In genomic region chr9:92248773-92249446, GRCm38 (mm10) we compare ENCODE assay signal across 30 mouse cellular contexts. TPM values are rescaled to one million over a fixed set of nuclear protein-coding genes. Genes with fewer than 3 reads are reported as not detected.
DNase-seq lines count a peak whose midpoint lies in the region; ATAC-seq and TF ChIP-seq lines count a peak whose summit lies in the region.
"Had no signal": no experiment of that assay in that cellular context is flagged by ENCODE, and none has a peak within 500 bp of the region (broad histone marks: within the 10 kb centered on the region; RNA-seq: fewer than 3 reads in every experiment).

No protein-coding gene starts in this region.

- peaks cover 18% of the 10 kb centered on the region for H3K4me1 ChIP-seq in embryonic facial prominence, embryonic 12.5 days
- H3K4me1 ChIP-seq in embryonic facial prominence, embryonic 10.5 days, result peaks cover 13% of the 10 kb centered on the region
- H3K4me1 ChIP-seq in kidney, postnatal 0 days (replicated peaks; ENCODE audit: insufficient read depth, low read length), result no peaks in the 10 kb centered on the region
- peaks cover 0 to 21% of the 10 kb centered on the region in 2 experiments; a peak in 2 of 4 replicates for H3K4me1 ChIP-seq in CH12.LX (ENCODE audit: control insufficient read depth in 1 of 2, insufficient read depth in 2 of 2)
- H3K4me1 ChIP-seq in limb, embryonic 13.5 days, result peaks cover 8% of the 10 kb centered on the region
- no peaks in the 10 kb centered on the region for H3K4me1 ChIP-seq in hindbrain, embryonic 11.5 days (replicated peaks; ENCODE audit: control insufficient read depth, insufficient read depth, low read length)

- no peaks in the 10 kb centered on the region for H3K36me3 ChIP-seq in embryonic facial prominence, embryonic 12.5 days
- no peaks in the 10 kb centered on the region for H3K36me3 ChIP-seq in embryonic facial prominence, embryonic 10.5 days (replicated peaks)
- no peaks in the 10 kb centered on the region for H3K36me3 ChIP-seq in kidney, postnatal 0 days (ENCODE audit: insufficient read depth, low read length)
- H3K36me3 ChIP-seq in CH12.LX (replicated peaks in 1 of 2; ENCODE audit: control insufficient read depth in 1 of 2, insufficient read depth in 1 of 2, low read length in 1 of 2), result peaks cover 3 to 7% of the 10 kb centered on the region in 2 experiments
- H3K36me3 ChIP-seq in limb, embryonic 13.5 days, result no peaks in the 10 kb centered on the region
- H3K36me3 ChIP-seq in hindbrain, embryonic 11.5 days (ENCODE audit: control insufficient read depth, insufficient read depth, low read length), result no peaks in the 10 kb centered on the region
- H3K36me3 ChIP-seq: forebrain, embryonic 12.5 days; heart, embryonic 15.5 days; limb, embryonic 15.5 days had no signal

- H3K9ac ChIP-seq in embryonic facial prominence, embryonic 12.5 days, result no peak overlapping the region
- H3K9ac ChIP-seq in kidney, postnatal 0 days (ENCODE audit: low read depth, low read length), result no peak overlapping the region
- H3K9ac ChIP-seq in CH12.LX (ENCODE audit: insufficient read depth, low read depth), result peak overlapping the region; percentile 99
- H3K9ac ChIP-seq in limb, embryonic 13.5 days, result no peak overlapping the region
- no peak overlapping the region for H3K9ac ChIP-seq in hindbrain, embryonic 11.5 days (ENCODE audit: low read depth, low read length)
- H3K9ac ChIP-seq: forebrain, embryonic 12.5 days; heart, embryonic 15.5 days; hindbrain, embryonic 14.5 days; limb, embryonic 15.5 days had no signal

- in situ Hi-C loops in CH12.LX (cut with MboI; ENCODE audit: low pct_ligation_motif_present, low pct_unique_long_range_greater_than_20kb, low sequenced_read_pairs), result loop anchor here (25.0 kb wide), 1 partner anchor 238 kb away; no protein-coding TSS in a partner anchor

- peaks cover 31% of the 10 kb centered on the region for H3K79me2 ChIP-seq in CH12.LX (replicated peaks; ENCODE audit: control insufficient read depth, extremely low read depth, insufficient read depth, poor library complexity, severe bottlenecking)

- TF ChIP-seq POLR2A in CH12.LX (IDR thresholded peaks at IDR 0.05; ENCODE audit: low read depth, low read length), result peak; percentile 53

- TF ChIP-seq CTCF in kidney, postnatal 0 days (IDR thresholded peaks at IDR 0.05; ENCODE audit: low read depth), result no peak
- TF ChIP-seq CTCF in CH12.LX (conservative IDR thresholded peaks at IDR 0.05 in 1 of 2, IDR thresholded peaks at IDR 0.05 in 1 of 2; ENCODE audit: low read depth in 2 of 2, low read length in 2 of 2), result peak in 1 of 2 experiments; percentile 23; a peak in 1 of 4 replicates

- WGBS in embryonic facial prominence, embryonic 12.5 days, result 78% methylated on average over 7 of the region's 7 CpGs
- WGBS in embryonic facial prominence, embryonic 10.5 days, result 81% methylated on average over 7 of the region's 7 CpGs
- WGBS in kidney, postnatal 0 days, result 79% methylated on average over 7 of the region's 7 CpGs
- 83% methylated on average over 7 of the region's 7 CpGs for WGBS in limb, embryonic 13.5 days
- WGBS in hindbrain, embryonic 11.5 days, result 84% methylated on average over 7 of the region's 7 CpGs

- H3K27me3 ChIP-seq in embryonic facial prominence, embryonic 12.5 days, result no peaks in the 10 kb centered on the region
- H3K27me3 ChIP-seq in embryonic facial prominence, embryonic 10.5 days (replicated peaks; ENCODE audit: low read depth, poor library complexity, severe bottlenecking), result no peaks in the 10 kb centered on the region
- H3K27me3 ChIP-seq in kidney, postnatal 0 days (ENCODE audit: insufficient read depth, low read length), result no peaks in the 10 kb centered on the region
- H3K27me3 ChIP-seq in CH12.LX (replicated peaks), result no peaks in the 10 kb centered on the region
- H3K27me3 ChIP-seq in limb, embryonic 13.5 days, result no peaks in the 10 kb centered on the region
- no peaks in the 10 kb centered on the region for H3K27me3 ChIP-seq in hindbrain, embryonic 11.5 days (ENCODE audit: control insufficient read depth, insufficient read depth, low read length)
- H3K27me3 ChIP-seq: forebrain, embryonic 12.5 days; heart, embryonic 15.5 days; limb, embryonic 15.5 days had no signal

- dilution Hi-C loops in CH12.LX (cut with MboI; ENCODE audit: extremely low pct_ligation_motif_present, extremely low pct_unique_long_range_greater_than_20kb, low sequenced_read_pairs), result no loop called here

- H3K4me3 ChIP-seq in embryonic facial prominence, embryonic 12.5 days, result no peak overlapping the region
- no peak overlapping the region for H3K4me3 ChIP-seq in embryonic facial prominence, embryonic 10.5 days
- H3K4me3 ChIP-seq in kidney, postnatal 0 days (replicated peaks; ENCODE audit: low read depth, low read length), result peak overlapping the region; percentile 50; the same call in 1 of the 2 replicates
- peak overlapping the region; percentile 45 to 63 (median 53) for H3K4me3 ChIP-seq in CH12.LX (replicated peaks in 1 of 3; ENCODE audit: low read depth in 2 of 3, low read length in 2 of 3, poor library complexity in 1 of 3)
- H3K4me3 ChIP-seq in limb, embryonic 13.5 days, result no peak overlapping the region
- no peak overlapping the region for H3K4me3 ChIP-seq in hindbrain, embryonic 11.5 days (ENCODE audit: low read depth, low read length)

- ATAC-seq in embryonic facial prominence, embryonic 12.5 days (ENCODE audit: insufficient number of reproducible peaks, insufficient read depth, low FRiP score, low TSS enrichment), result no peak
- no peak for ATAC-seq in kidney, postnatal 0 days (replicated peaks; ENCODE audit: low FRiP score, low read depth)
- no peak for ATAC-seq in limb, embryonic 13.5 days (ENCODE audit: low FRiP score, low read depth)
- ATAC-seq in hindbrain, embryonic 11.5 days (ENCODE audit: low FRiP score), result no peak
- ATAC-seq in inflammation-experienced regulatory T-cells, adult 6 months, result no peak
- ATAC-seq: midbrain, embryonic 16.5 days had no signal

- no peak for DNase-seq in embryonic facial prominence, embryonic 10.5 days (ENCODE audit: low spot score)
- no peak for DNase-seq in kidney, postnatal 0 days (ENCODE audit: low spot score)
- no peak for DNase-seq in kidney, adult 9 months
- peak; percentile 63 for DNase-seq in CH12.LX (ENCODE audit: extremely low read depth)
- DNase-seq in hindbrain, embryonic 11.5 days (ENCODE audit: low spot score), result no peak
- DNase-seq: adrenal gland, postnatal 36 days; cerebellum, adult 9-10 months; gastrocnemius, postnatal 36 days; heart, postnatal 36 days; kidney, postnatal 14 days; layer of hippocampus, postnatal 36 days; thymus, adult 2 months; thymus, postnatal 4 days had no signal

- no peak for TF ChIP-seq EP300 in CH12.LX (IDR thresholded peaks at IDR 0.05; ENCODE audit: low read length)

- no peak overlapping the region for H3K27ac ChIP-seq in embryonic facial prominence, embryonic 12.5 days
- no peak overlapping the region for H3K27ac ChIP-seq in embryonic facial prominence, embryonic 10.5 days (replicated peaks)
- 0 out of 2 replicates have a peak overlapping the region, but pooled peaks have one; percentile 96 for H3K27ac ChIP-seq in kidney, postnatal 0 days
- peak overlapping the region; percentile 100 for H3K27ac ChIP-seq in CH12.LX (ENCODE audit: insufficient read depth, low read depth)
- no peak overlapping the region for H3K27ac ChIP-seq in limb, embryonic 13.5 days
- H3K27ac ChIP-seq in hindbrain, embryonic 11.5 days (ENCODE audit: low read depth, low read length), result no peak overlapping the region
- H3K27ac ChIP-seq: forebrain, embryonic 12.5 days; hindbrain, embryonic 14.5 days had no signal

- peak; percentile 14; the same call in 1 of the 2 replicates for TF ChIP-seq RAD21 in CH12.LX (IDR thresholded peaks at IDR 0.05; ENCODE audit: low read depth, low read length)

- H3K9me3 ChIP-seq in embryonic facial prominence, embryonic 12.5 days, result no peaks in the 10 kb centered on the region
- no peaks in the 10 kb centered on the region for H3K9me3 ChIP-seq in embryonic facial prominence, embryonic 10.5 days
- H3K9me3 ChIP-seq in kidney, postnatal 0 days (replicated peaks; ENCODE audit: low read length), result no peaks in the 10 kb centered on the region
- no peaks in the 10 kb centered on the region for H3K9me3 ChIP-seq in CH12.LX (replicated peaks; ENCODE audit: low read length)
- no peaks in the 10 kb centered on the region for H3K9me3 ChIP-seq in limb, embryonic 13.5 days
- H3K9me3 ChIP-seq in hindbrain, embryonic 11.5 days (ENCODE audit: control insufficient read depth, low read length), result no peaks in the 10 kb centered on the region
- H3K9me3 ChIP-seq: forebrain, embryonic 12.5 days; heart, embryonic 15.5 days; limb, embryonic 15.5 days had no signal

- 0 out of 2 replicates have a peak overlapping the region, but pooled peaks have one; percentile 66 for H3K4me2 ChIP-seq in embryonic facial prominence, embryonic 12.5 days (replicated peaks)
- H3K4me2 ChIP-seq in kidney, postnatal 0 days (ENCODE audit: low read length), result peak overlapping the region; percentile 70
- peak overlapping the region; percentile 95 for H3K4me2 ChIP-seq in CH12.LX (ENCODE audit: insufficient read depth, low read depth, poor library complexity, severe bottlenecking)
- peak overlapping the region; percentile 62 for H3K4me2 ChIP-seq in limb, embryonic 13.5 days (replicated peaks)
- H3K4me2 ChIP-seq in hindbrain, embryonic 11.5 days (replicated peaks; ENCODE audit: low read depth, low read length), result no peak overlapping the region

RNA-seq across cellular contexts. Expression of gene Plscr1, which starts 0.6 kb away (rescaled TPM):
- polyA plus RNA-seq in embryonic facial prominence, embryonic 12.5 days (2016; fragmentation: Nextera tagmentation; extraction: Ambion mirVana), result 25.7 and 31.5 TPM in 2 replicates
- 30.0 and 31.7 TPM in 2 replicates for polyA plus RNA-seq in embryonic facial prominence, embryonic 10.5 days (2016; fragmentation: Nextera tagmentation; extraction: Ambion mirVana)
- polyA plus RNA-seq in kidney, postnatal 0 days (2015; fragmentation: Nextera tagmentation; extraction: Ambion mirVana), result 108 TPM in 2 replicates
- total RNA-seq in CH12.LX (2012; rRNA removed) (206 and 403 TPM in 2 replicates), CH12.LX (2014; rRNA removed) (489 and 502 TPM in 2 replicates)
- 194 and 201 TPM in 2 replicates for polyA plus RNA-seq in CH12.LX (2012; ENCODE audit: insufficient read length, low read depth)
- polyA plus RNA-seq in limb, embryonic 13.5 days (2015; fragmentation: Nextera tagmentation; extraction: Ambion mirVana), result 20.4 and 21.0 TPM in 2 replicates
- polyA plus RNA-seq in hindbrain, embryonic 11.5 days (2014; fragmentation: Nextera tagmentation; extraction: Ambion mirVana), result 26.0 and 27.6 TPM in 2 replicates
- polyA plus RNA-seq in inflammation-experienced regulatory T-cells, adult 6 months (2017; shearing (Covaris generic)), result 100 to 1,000 TPM in 2 of 3 experiments, 10 to 100 TPM in 1; 87.2 to 159 (median 107) TPM

RNA-seq across cellular contexts. Expression of gene Plscr2, which starts 26.5 kb away (rescaled TPM):
- 0.78 TPM in 2 replicates for polyA plus RNA-seq in embryonic facial prominence, embryonic 12.5 days (2016; fragmentation: Nextera tagmentation; extraction: Ambion mirVana)
- polyA plus RNA-seq in embryonic facial prominence, embryonic 10.5 days (2016; fragmentation: Nextera tagmentation; extraction: Ambion mirVana), result 0.15 and 0.45 TPM in 2 replicates
- polyA plus RNA-seq in kidney, postnatal 0 days (2015; fragmentation: Nextera tagmentation; extraction: Ambion mirVana), result 131 and 134 TPM in 2 replicates
- total RNA-seq in CH12.LX (2012; rRNA removed) (0.80 and 1.4 TPM in 2 replicates), CH12.LX (2014; rRNA removed) (0.95 and 1.0 TPM in 2 replicates)
- polyA plus RNA-seq in CH12.LX (2012; ENCODE audit: insufficient read length, low read depth), result 0.55 and 0.91 TPM in 2 replicates
- 1.6 and 2.1 TPM in 2 replicates for polyA plus RNA-seq in limb, embryonic 13.5 days (2015; fragmentation: Nextera tagmentation; extraction: Ambion mirVana)
- 0.71 and 1.4 TPM in 2 replicates for polyA plus RNA-seq in hindbrain, embryonic 11.5 days (2014; fragmentation: Nextera tagmentation; extraction: Ambion mirVana)
- not detected for polyA plus RNA-seq in inflammation-experienced regulatory T-cells, adult 6 months (2017; shearing (Covaris generic))
- polyA plus RNA-seq: erythroblast, embryonic 14.5 days had no signal

RNA-seq across cellular contexts. Expression of gene Plscr5, which starts 56.2 kb away (rescaled TPM):
- not detected in 2 replicates for polyA plus RNA-seq in embryonic facial prominence, embryonic 12.5 days (2016; fragmentation: Nextera tagmentation; extraction: Ambion mirVana)
- polyA plus RNA-seq in embryonic facial prominence, embryonic 10.5 days (2016; fragmentation: Nextera tagmentation; extraction: Ambion mirVana), result not detected in 2 replicates
- not detected in 2 replicates for polyA plus RNA-seq in kidney, postnatal 0 days (2015; fragmentation: Nextera tagmentation; extraction: Ambion mirVana)
- total RNA-seq in CH12.LX (2012; rRNA removed) (not detected in 2 replicates), CH12.LX (2014; rRNA removed) (not detected in 2 replicates)
- polyA plus RNA-seq in CH12.LX (2012; ENCODE audit: insufficient read length, low read depth), result not detected in 2 replicates
- 0.15 TPM in 1 of 2 replicates, not detected in the other for polyA plus RNA-seq in limb, embryonic 13.5 days (2015; fragmentation: Nextera tagmentation; extraction: Ambion mirVana)
- polyA plus RNA-seq in hindbrain, embryonic 11.5 days (2014; fragmentation: Nextera tagmentation; extraction: Ambion mirVana), result 0.19 TPM in 1 of 2 replicates, not detected in the other
- polyA plus RNA-seq in inflammation-experienced regulatory T-cells, adult 6 months (2017; shearing (Covaris generic)), result not detected
- total RNA-seq: adrenal gland, postnatal 36 days; ES-E14; gastrocnemius, adult 18-20 months; gastrocnemius, postnatal 36 days; heart, adult 8-10 months; heart, postnatal 36 days; layer of hippocampus, adult 8-10 months; layer of hippocampus, postnatal 36 days; megakaryocyte-erythroid progenitor cell, adult 5-6 weeks; neutrophil, adult 5-6 weeks had no signal
- polyA plus RNA-seq: erythroblast, embryonic 14.5 days; forebrain, embryonic 12.5 days; heart, embryonic 15.5 days; intestine, embryonic 14.5 days; limb, embryonic 15.5 days; lung, embryonic 14.5 days had no signal

Comparison
In these comparisons a context has a peak if more than half of its experiments do, and no peak if none do; other contexts are left out.
1. H3K27ac ChIP-seq: peak in kidney, postnatal 0 days (single experiment) and CH12.LX (single experiment); none in embryonic facial prominence, embryonic 12.5 days (single experiment), embryonic facial prominence, embryonic 10.5 days (single experiment), limb, embryonic 13.5 days (single experiment) and hindbrain, embryonic 11.5 days (single experiment).
2. H3K4me3 ChIP-seq: peak in kidney, postnatal 0 days (single experiment) and CH12.LX (3 of 3); none in embryonic facial prominence, embryonic 12.5 days (single experiment), embryonic facial prominence, embryonic 10.5 days (single experiment), limb, embryonic 13.5 days (single experiment) and hindbrain, embryonic 11.5 days (single experiment).
3. RNA of gene Plscr2, which starts 26.5 kb away (polyA plus RNA-seq): 131 to 134 TPM in kidney, postnatal 0 days; 1.6 to 2.1 TPM in limb, embryonic 13.5 days, 0.71 to 1.4 TPM in hindbrain, embryonic 11.5 days, 0.55 to 0.91 TPM in CH12.LX, 0.78 TPM in embryonic facial prominence, embryonic 12.5 days, 0.15 to 0.45 TPM in embryonic facial prominence, embryonic 10.5 days and not detected in inflammation-experienced regulatory T-cells, adult 6 months; every median in the first group is over 10 times any median in the second.